Mouse (Mus musculus) midbrain, embryonic 12.5 days (tissue): Measurements from ENCODE around the gene Padi4. TPM values are rescaled to one million over a fixed set of nuclear protein-coding genes. Genes with fewer than 3 reads are reported as not detected.

ENCODE experiments used
- ATAC-seq: fragments of 200-750 bp; cut with Nextera tagmentation; 2 replicates; pipeline ENCODE4 v1.8.0; 2017; ENCODE audit warnings: low read depth, moderate TSS enrichment, moderate library complexity; ENCODE audit not compliant: low FRiP score
- H3K27ac ChIP-seq: fragments of 300-500 bp; sonication (generic); replicated peaks from 2 replicates; pipeline ENCODE4 v1.5.1; 2016; ENCODE audit warnings: mild to moderate bottlenecking
- H3K27me3 ChIP-seq: fragments of 300-500 bp; sonication (generic); 2 replicates; pipeline ENCODE4 v1.6.1; 2016; ENCODE audit warnings: mild to moderate bottlenecking
- H3K36me3 ChIP-seq: fragments of 300-500 bp; sonication (generic); 2 replicates; pipeline ENCODE4 v1.6.1; 2016
- H3K4me1 ChIP-seq: fragments of 300-500 bp; sonication (generic); 2 replicates; pipeline ENCODE4 v1.6.1; 2016
- H3K4me2 ChIP-seq: fragments of 300-500 bp; sonication (generic); replicated peaks from 2 replicates; pipeline ENCODE4 v1.6.1; 2016; ENCODE audit warnings: mild to moderate bottlenecking, moderate library complexity
- H3K4me3 ChIP-seq: fragments of 300-500 bp; sonication (generic); 2 replicates; pipeline ENCODE4 v1.5.1; 2016; ENCODE audit warnings: mild to moderate bottlenecking
- H3K9ac ChIP-seq: fragments of 300-500 bp; sonication (generic); replicated peaks from 2 replicates; pipeline ENCODE4 v1.6.1; 2016; ENCODE audit warnings: mild to moderate bottlenecking, moderate library complexity
- H3K9me3 ChIP-seq: fragments of 300-500 bp; sonication (generic); 2 replicates; pipeline ENCODE4 v1.6.1; 2016; ENCODE audit warnings: mild to moderate bottlenecking
- WGBS: fragments of 180-500 bp; shearing (Covaris S2); methylation state at CpG from one replicate; pipeline ENCODE4 v1.1.7; 2016; 5-methylcytosine and 5-hydroxymethylcytosine counted together
- polyA plus RNA-seq: library from polyadenylated mRNA; unstranded; fragments of >200 nt; fragmentation: Nextera tagmentation; extraction: Ambion mirVana; gene quantifications from 2 replicates; pipeline ENCODE4 v1.2.1, GENCODE M21; 2016

The Padi4 gene
- polyA plus RNA-seq, 1 experiment from 2014 or later, result 0.10 TPM

DNA sequence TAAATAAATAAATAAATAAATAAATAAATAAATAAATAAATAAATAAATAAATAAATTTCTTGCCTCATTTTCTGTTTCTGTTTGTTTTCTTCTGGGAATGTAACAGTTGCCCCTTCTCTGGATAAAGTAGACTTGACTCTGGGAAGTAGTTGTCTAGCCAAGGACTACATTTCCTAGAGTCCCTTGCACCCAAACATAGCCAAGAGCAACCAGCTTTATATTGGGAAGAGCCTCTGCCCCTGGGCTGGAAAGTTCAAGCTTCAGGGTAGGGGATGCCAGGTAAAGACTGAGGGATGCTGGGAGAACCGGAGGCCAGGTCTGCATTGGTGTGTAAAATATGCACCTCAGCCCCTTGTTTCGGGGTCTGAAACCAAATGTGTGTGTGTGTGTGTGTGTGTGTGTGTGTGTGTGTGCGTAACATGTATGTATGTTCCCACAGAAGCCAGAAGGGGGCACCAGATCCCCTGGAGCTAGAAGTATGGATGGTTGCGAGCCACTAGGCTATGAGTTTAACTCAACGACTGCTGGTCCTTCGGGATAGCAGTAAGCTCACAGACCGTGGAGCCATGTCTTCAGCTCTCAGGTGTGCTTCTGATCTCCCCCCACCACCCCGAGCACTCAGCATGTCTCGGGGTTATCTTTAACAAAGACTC is 10.4 kb upstream of the Padi4 start:
- ATAC-seq, result no peak
- 96% methylated on average over 9 of the region's 9 CpGs for WGBS
- Histone ChIP-seq H3K4me1 (no peaks in the 10 kb centered on the region), H3K36me3 (no peaks in the 10 kb centered on the region), H3K4me3 (no peak overlapping the region), H3K9me3 (peaks cover 6% of the 10 kb centered on the region; the same call in 1 of the 2 replicates), H3K27me3 (no peaks in the 10 kb centered on the region), H3K9ac (no peak overlapping the region), H3K4me2 (no peak overlapping the region), H3K27ac (no peak overlapping the region)

DNA sequence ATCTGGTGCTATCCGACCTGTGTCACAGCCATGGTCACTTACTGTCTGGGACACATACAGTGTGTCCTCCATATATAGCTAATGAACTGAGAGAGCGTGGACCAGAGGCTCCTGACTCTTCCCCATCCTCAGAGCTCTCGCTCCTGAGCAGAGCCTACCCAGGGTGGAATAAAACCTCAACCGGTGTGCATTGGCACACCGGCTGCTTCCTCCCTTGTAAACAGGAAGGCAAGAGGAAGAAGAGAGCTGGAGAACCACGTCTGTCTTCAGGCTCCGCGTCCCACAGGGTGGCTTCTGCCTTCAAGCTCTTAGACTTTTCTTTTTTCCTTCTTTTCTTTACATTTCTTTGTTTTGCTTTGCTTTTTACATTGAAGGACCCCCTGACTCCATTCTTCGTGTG is 8.8 kb upstream of the Padi4 start:
- Histone ChIP-seq H3K27ac (no peak overlapping the region), H3K4me1 (no peaks in the 10 kb centered on the region), H3K27me3 (no peaks in the 10 kb centered on the region), H3K4me3 (no peak overlapping the region), H3K9me3 (peaks cover 6% of the 10 kb centered on the region; the same call in 1 of the 2 replicates), H3K4me2 (no peak overlapping the region), H3K36me3 (no peaks in the 10 kb centered on the region), H3K9ac (no peak overlapping the region)
- ATAC-seq, result no peak
- WGBS, result 94% methylated on average over 9 of the region's 9 CpGs

DNA sequence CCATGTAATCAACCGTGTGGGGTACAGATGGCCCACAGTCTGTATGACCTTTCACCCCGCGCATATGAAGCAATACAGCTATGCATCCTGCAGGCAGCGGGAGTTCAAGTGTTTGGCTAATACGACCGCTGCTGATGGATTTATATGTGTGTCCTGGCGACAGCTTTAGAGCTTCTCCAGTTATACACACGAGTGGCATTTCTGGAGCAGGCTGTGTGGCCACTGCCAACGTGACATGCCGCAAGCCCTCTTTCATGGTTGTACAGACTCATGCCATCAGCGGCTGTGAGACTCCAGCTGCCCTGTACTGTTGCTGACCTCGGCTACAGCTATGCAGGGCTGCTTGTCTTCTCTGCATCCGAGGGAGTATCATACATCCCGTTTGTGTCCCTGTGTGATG is 6.5 kb upstream of the Padi4 start:
- no peak for ATAC-seq
- H3K27ac ChIP-seq, result no peak overlapping the region
- H3K4me2 ChIP-seq, result no peak overlapping the region
- no peak overlapping the region for H3K9ac ChIP-seq
- no peaks in the 10 kb centered on the region for H3K27me3 ChIP-seq
- H3K36me3 ChIP-seq, result no peaks in the 10 kb centered on the region
- WGBS, result 87% methylated on average over 14 of the region's 14 CpGs
- H3K4me1 ChIP-seq, result no peaks in the 10 kb centered on the region
- H3K4me3 ChIP-seq, result no peak overlapping the region
- H3K9me3 ChIP-seq, result peaks cover 6% of the 10 kb centered on the region; the same call in 1 of the 2 replicates

DNA sequence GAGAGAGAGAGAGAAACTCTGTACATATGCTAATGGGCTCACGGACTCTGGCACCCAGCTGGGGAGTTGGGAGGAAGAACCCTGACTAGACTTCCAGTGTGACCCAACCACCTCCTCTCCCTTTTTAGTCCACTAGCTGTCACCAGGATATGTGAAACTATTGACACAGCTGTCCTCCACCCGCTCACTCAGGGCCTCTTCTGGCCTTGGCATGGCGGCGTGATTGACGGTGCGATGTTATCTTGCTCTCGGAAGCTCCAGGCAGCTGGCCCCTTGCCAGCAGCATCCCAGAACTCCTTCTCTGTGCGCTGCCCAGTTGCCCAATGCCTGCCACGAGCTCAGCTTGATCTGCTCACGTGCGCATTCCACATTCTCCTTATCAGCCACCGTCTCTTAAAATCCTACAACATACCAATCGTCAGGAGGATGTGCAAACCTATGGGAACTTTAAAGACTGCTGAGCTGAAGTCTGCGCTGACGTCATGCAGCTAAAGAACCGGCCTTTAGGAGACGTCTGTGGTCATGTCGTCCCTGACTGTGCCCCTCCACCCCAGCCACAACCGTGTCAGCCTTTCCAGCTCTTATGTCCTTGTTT is 5.9 kb upstream of the Padi4 start:
- WGBS, result 67% methylated on average over 19 of the region's 19 CpGs
- no peak overlapping the region for H3K27ac ChIP-seq
- ATAC-seq, result no peak
- no peaks in the 10 kb centered on the region for H3K36me3 ChIP-seq
- peaks cover 6% of the 10 kb centered on the region; the same call in 1 of the 2 replicates for H3K9me3 ChIP-seq
- H3K4me3 ChIP-seq, result no peak overlapping the region
- no peak overlapping the region for H3K9ac ChIP-seq
- H3K4me2 ChIP-seq, result no peak overlapping the region
- H3K4me1 ChIP-seq, result no peaks in the 10 kb centered on the region
- no peaks in the 10 kb centered on the region for H3K27me3 ChIP-seq

DNA sequence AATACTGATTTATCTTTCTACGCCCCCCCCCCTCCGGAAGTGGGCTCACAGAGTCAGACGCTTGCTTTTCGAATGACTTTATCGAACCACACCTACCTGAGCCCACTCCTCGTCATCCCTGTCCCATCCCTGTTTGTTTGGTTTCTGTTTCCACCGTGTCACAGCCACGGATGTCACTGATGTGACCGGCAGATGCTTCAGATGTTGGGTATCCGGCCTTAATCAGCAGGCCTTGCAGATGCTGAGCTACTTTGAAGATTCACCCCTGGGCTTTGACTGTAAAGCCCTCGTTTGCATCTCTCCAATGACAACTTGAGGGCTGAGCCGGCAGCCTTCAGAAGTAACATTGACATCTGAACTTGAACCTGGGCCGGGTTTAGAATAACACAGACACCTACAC is 2.6 kb upstream of the Padi4 start:
- no peaks in the 10 kb centered on the region for H3K36me3 ChIP-seq
- H3K27me3 ChIP-seq, result no peaks in the 10 kb centered on the region
- H3K4me1 ChIP-seq, result no peaks in the 10 kb centered on the region
- 79% methylated on average over 13 of the region's 13 CpGs for WGBS
- H3K9me3 ChIP-seq, result 0 out of 2 replicates have a peak, but pooled peaks cover 2% of the 10 kb centered on the region
- H3K4me2 ChIP-seq, result no peak overlapping the region
- ATAC-seq, result no peak
- no peak overlapping the region for H3K27ac ChIP-seq
- no peak overlapping the region for H3K4me3 ChIP-seq
- H3K9ac ChIP-seq, result no peak overlapping the region

DNA sequence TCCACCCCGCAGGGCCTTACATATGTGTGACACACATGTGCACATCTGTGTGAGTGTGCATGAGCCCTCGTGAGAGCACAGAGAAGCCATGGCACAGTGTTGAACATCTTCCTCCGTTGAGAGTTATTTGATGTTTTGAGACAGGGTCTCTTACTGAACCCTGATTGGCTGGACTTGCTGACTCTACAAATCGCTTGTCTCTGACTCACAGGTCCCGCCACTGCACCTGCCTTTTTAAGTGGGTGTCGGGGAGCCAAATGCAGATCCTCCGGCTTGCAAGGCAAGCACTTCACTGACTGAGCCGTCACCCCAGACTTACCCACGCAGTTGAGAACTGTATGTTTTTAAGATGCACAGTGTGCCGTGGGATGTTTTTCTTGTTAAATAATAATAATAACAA is 1.8 kb upstream of the Padi4 start:
- H3K27me3 ChIP-seq, result no peaks in the 10 kb centered on the region
- no peak overlapping the region for H3K27ac ChIP-seq
- no peak overlapping the region for H3K4me2 ChIP-seq
- H3K4me1 ChIP-seq, result no peaks in the 10 kb centered on the region
- H3K9ac ChIP-seq, result no peak overlapping the region
- ATAC-seq, result no peak
- no peaks in the 10 kb centered on the region for H3K36me3 ChIP-seq
- no peak overlapping the region for H3K4me3 ChIP-seq
- 0 out of 2 replicates have a peak, but pooled peaks cover 2% of the 10 kb centered on the region for H3K9me3 ChIP-seq
- WGBS, result 90% methylated on average over 10 of the region's 10 CpGs

DNA sequence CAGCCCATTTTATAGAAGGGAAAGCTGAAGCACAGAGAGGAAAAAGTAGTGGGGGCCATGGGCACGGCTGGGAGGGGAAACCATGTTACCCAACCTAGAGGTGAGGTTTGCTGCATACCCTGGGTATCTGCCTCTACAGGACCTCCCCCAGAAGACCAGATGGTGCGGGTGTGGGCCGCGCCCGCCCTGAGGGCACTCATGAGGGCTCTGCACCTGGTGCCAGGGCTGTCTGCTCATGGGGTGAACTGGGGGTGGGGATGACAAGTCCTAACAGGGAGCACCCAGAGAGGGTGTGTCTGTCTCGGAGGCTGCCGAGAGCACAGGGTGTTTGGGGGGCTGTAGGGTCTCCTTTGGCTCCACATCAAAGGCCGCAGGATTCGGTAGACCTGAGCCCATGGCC is 857 bp upstream of the Padi4 start:
- Histone ChIP-seq H3K9me3 (no peaks in the 10 kb centered on the region), H3K4me3 (no peak overlapping the region), H3K9ac (no peak overlapping the region), H3K27me3 (no peaks in the 10 kb centered on the region), H3K4me2 (no peak overlapping the region), H3K27ac (no peak overlapping the region), H3K4me1 (peaks cover 4% of the 10 kb centered on the region; the same call in 1 of the 2 replicates), H3K36me3 (no peaks in the 10 kb centered on the region)
- WGBS, result 91% methylated on average over 9 of the region's 9 CpGs
- no peak for ATAC-seq

DNA sequence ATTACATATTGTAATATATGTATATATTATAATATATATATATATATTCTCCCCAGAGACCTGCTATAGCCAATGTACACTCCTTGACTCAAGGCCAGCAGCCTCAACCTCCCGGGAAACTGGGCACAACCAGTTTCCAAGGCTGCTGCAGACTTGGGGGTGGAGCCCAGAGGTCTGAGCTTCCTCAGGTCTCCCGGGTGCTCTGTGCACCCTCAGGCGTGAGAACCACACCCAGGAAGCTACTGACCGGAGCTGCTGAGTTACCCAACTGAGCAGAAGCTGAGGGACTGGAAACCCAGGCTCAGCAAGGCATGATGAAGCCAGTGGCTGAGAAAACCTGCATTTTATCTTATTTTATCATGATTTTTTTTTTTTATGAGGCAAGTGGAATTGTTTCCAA is 2.9 kb downstream of the Padi4 start:
- Histone ChIP-seq H3K27me3 (no peaks in the 10 kb centered on the region), H3K9me3 (no peaks in the 10 kb centered on the region), H3K36me3 (no peaks in the 10 kb centered on the region), H3K4me3 (no peak overlapping the region), H3K4me2 (no peak overlapping the region), H3K9ac (no peak overlapping the region), H3K4me1 (peaks cover 4% of the 10 kb centered on the region; the same call in 1 of the 2 replicates), H3K27ac (no peak overlapping the region)
- no peak for ATAC-seq
- WGBS, result 63% methylated on average over 4 of the region's 4 CpGs

DNA sequence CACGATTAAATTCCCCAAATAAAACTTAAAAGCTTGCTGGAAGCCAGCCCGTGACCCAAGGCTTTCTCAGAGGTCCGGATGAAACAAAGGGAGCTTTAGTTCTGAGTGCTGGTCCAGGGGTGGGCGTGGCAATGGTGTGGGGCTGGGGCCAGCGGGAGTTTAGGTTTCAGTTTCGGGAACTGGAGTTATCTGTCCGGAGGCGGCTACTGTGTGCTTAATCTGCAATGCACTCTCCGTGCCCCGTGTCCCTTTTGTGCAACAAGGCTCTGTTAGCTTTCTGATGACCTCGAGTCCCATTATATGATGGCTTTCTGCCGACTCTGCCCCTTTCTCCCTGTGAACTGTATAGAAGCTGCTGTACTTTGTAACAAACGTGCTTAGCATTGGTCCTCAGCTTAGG is 3.6 kb downstream of the Padi4 start:
- Histone ChIP-seq H3K9me3 (no peaks in the 10 kb centered on the region), H3K4me3 (no peak overlapping the region), H3K9ac (no peak overlapping the region), H3K27ac (no peak overlapping the region), H3K27me3 (no peaks in the 10 kb centered on the region), H3K4me1 (peaks cover 4% of the 10 kb centered on the region; the same call in 1 of the 2 replicates), H3K36me3 (no peaks in the 10 kb centered on the region), H3K4me2 (peak overlapping the region; percentile 18)
- no peak for ATAC-seq
- WGBS, result 7% methylated on average over 13 of the region's 13 CpGs

DNA sequence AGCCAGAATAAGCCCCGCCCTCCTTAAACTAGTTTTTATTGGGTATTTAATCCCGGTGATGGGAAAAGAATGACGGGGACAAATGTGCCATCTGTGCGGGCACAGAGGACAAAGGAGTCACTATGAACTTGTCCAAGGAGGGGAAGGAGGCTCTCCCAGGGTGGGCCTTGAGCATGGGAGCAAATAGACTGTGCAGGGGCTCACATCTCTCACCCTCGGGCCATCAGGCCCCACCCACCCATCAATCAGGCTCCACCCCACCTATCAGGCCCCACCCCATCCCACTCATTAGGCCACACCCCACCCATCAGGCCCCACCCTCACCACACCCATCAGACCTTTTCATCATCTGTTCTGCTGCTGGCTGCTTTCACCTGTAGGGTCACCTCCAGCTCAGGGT is 5.1 kb downstream of the Padi4 start:
- ATAC-seq, result no peak
- Histone ChIP-seq H3K27me3 (no peaks in the 10 kb centered on the region), H3K27ac (no peak overlapping the region), H3K36me3 (no peaks in the 10 kb centered on the region), H3K9ac (no peak overlapping the region), H3K4me3 (no peak overlapping the region), H3K9me3 (no peaks in the 10 kb centered on the region), H3K4me2 (no peak overlapping the region), H3K4me1 (peaks cover 4% of the 10 kb centered on the region; the same call in 1 of the 2 replicates)
- WGBS, result 79% methylated on average over 5 of the region's 5 CpGs

DNA sequence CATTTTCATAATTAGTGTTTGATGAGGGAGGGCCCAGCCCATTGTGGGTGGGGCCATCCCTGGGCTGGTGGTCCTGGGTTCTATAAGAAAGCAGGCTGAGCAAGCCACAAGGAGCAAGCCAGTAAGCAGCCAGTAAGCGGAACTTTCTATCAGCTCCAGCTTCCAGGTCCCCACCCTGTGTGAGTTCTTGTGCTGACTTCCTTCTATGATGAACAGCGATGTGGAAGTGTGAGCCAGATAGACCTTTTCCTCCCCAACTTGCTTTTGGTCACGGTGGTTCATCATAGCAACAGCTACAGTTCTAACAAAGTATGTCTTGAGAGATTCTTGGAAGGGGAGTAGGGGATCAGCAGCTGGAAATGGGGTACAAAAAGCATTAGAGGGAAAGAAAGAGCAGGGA is 8.1 kb downstream of the Padi4 start:
- no peak overlapping the region for H3K4me2 ChIP-seq
- H3K4me1 ChIP-seq, result peaks cover 4% of the 10 kb centered on the region; the same call in 1 of the 2 replicates
- H3K27ac ChIP-seq, result no peak overlapping the region
- H3K36me3 ChIP-seq, result no peaks in the 10 kb centered on the region
- H3K27me3 ChIP-seq, result no peaks in the 10 kb centered on the region
- no peaks in the 10 kb centered on the region for H3K9me3 ChIP-seq
- no peak overlapping the region for H3K4me3 ChIP-seq
- ATAC-seq, result no peak
- H3K9ac ChIP-seq, result no peak overlapping the region
- 82% methylated on average over 3 of the region's 3 CpGs for WGBS

DNA sequence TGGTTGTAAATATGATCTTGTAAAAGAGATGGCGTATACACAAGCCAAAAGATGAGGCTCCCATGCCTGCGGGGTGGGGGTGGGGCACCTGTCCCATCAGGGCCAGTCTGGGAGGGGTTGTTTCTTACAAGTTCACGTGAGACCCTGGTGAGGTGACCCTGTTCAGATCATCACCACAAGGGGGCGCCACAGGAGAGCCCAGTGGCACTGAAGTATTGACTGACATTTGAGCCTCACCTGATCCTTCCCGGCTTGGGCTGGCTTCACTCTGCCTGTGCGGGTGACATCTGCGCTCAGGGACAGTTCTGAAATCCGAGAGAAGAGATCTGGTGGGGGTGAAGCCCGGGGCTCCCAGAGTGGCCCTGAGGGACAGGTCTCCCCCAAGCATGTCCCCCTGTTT is 10.9 kb downstream of the Padi4 start:
- H3K4me1 ChIP-seq, result peaks cover 8% of the 10 kb centered on the region
- H3K4me3 ChIP-seq, result no peak overlapping the region
- no peak for ATAC-seq
- no peaks in the 10 kb centered on the region for H3K27me3 ChIP-seq
- H3K9me3 ChIP-seq, result no peaks in the 10 kb centered on the region
- WGBS, result 23% methylated on average over 9 of the region's 9 CpGs
- H3K4me2 ChIP-seq, result no peak overlapping the region
- no peak overlapping the region for H3K9ac ChIP-seq
- no peak overlapping the region for H3K27ac ChIP-seq
- H3K36me3 ChIP-seq, result no peaks in the 10 kb centered on the region
